Mouse (Mus musculus) right cerebral cortex, postnatal 36 days (tissue): ENCODE measurements around the gene Gm9944.

ENCODE experiments used
- DNase-seq, 2 experiments: peaks; one replicate each; pipeline ENCODE4 v3.0.0; 2022; ENCODE audit warnings: low spot score in 2 of 2, mixed read lengths in 1 of 2

Gm9944 gene

DNA sequence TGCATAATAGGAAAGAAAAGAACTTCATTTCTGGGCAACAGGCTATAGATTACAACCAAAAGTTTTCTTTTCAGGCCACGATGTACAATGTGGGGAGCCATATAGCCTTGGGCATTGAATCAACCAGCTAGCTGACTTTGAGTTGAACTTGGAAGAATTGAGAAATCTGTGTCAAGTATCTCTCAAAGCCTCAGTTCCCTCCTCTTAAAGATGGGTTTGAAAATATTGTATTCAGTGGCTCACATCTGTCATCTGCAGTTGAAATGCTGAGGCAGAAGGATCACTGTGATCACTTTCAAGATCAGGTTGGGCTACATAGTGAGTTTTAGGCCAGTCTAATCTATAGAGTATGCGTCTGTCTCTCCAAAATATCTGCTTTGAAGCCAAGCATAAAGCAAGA lies at the start of gene Gm9944:
Gene Gm9944, minus strand, starts transcription at position 101 of the 400 bp plus-strand sequence.
- no peak for DNase-seq

DNA sequence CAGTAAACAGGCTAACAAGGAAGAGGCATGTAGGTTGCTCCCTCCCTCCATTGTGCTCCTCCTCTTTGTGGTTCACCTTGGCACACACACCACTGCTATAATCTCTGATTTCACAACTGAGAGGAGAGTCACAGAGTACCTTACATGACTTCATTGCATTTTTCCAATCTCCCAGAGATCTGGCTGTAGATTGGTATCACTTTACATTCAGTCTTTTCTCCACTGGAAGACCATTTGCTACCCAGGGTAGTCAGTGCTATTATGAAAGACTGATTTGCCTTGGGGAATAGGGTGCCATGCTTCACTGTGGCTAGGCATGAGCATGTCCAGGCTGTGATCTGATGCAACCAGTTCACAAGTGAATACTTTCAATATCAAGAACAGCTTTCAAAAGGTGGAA lies 40.2 kb upstream of the Gm9944 start:
- no peak for DNase-seq

DNA sequence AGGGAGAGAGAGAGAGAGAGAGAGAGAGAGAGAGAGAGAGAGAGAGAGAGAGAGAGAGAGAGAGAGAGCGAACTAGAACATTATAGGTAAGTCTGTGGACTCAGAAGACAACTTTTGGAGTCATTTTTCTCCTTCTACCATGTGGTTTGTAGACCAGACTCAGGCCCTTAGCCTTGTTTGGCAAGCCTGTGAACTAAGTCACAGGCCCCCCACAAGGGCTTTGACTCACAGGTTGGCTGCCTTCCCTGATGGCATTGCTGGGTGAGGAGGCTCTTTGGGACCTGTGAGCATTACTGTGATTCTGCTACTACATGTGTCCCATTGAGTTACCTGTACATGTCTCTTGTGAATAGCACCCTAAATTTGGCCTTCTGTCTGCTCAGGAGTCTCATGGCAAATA lies 15.0 kb upstream of the Gm9944 start:
- DNase-seq, result no peak

DNA sequence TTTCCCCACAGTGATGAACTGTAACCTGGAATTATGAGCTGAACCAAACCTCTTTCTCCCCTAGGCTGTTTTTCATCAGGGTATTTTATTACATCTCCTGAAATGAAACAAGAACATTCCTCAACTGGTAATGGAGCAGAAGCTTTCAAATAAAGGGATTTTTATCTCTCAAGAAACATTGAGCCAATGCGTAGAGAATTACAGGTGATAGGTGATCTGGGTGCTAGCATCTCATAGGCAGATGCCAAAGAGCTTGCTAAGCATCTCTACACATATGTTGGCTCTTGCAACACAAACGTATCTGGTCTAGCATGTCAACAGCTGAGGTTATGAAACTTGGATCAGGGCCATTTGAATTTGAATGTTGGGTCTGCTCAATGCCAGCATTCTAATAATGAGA lies 12.1 kb upstream of the Gm9944 start:
- no peak for DNase-seq

DNA sequence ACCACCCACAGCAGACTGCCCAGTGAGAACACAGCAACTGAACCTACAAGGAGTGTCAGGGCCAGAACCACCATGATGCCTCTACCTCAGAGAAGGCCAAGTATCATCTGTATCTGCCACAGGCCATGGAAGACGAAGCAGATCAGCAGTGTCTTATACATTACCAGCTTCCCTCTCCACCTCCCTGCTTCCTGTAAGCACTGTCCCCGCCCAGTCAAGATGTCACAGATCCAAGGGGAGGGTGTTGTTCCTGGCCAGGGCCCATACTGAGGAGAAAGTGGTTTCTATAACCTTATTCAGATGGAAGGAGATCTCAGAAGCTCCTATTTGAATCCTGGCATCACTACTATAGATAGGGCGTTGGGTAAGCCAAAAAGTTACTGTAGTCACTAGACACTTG lies 10.5 kb upstream of the Gm9944 start, which contains the start of gene Aadacl3:
Gene Aadacl3, minus strand, starts transcription at position 101 of the 400 bp plus-strand sequence.
- DNase-seq, result no peak

DNA sequence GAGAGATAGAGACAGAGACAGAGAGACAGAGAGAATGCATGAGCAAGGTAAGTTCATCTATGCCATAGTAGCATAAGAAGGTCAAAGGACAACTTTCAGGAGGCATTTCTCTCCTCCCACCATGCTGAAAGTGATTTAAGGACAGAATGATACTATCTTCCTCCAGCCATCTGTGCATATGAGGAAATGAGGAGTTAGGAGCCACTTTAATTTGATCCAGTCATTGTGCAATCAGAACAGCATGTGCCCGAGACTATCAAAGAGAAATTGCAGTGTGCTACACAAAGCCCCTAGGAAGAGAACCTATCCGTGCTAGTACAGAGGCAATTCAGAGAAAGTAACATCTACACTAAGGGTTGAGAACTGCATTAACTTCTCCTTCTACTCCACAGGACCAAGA lies 4.6 kb downstream of the Gm9944 start:
- DNase-seq, result no peak

DNA sequence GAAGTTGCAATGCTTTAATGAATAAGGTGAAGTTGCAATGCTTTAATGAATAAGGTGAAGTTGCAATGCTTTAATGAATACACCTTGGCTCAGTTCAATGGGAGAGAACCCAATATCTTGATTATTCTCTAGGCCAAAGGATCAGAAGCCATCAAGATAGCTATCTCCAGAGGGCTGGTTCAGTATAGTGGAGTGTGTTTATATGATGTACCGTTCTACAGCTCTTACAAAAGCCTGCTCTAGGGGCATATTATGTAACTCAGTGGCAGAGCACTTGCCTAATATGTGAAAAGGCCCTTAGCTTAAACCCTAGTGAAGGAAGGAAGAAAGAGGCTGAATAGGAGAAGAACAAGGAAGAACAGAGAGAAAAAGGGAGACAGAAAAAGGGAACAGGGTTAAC lies 11.5 kb downstream of the Gm9944 start:
- DNase-seq, result no peak

DNA sequence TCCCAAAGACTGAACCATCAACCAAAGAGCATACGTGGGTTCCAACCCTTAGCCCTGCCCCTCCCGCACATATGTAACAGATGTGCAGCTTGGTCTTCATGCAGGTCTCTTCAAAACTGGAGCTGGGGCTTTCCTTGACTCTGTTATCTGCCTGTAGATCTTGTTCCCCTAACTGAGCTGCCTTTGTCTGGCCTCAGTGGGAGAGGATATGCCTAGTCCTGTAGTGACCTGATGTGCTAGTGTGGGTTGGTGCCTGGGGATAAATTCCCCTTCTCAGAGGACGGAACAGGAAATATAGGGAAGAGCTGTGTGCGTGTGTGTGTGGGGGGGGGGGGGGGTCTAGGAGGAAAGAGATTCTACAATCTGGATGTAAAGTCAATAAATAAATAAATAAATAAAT lies 12.0 kb downstream of the Gm9944 start:
- no peak for DNase-seq

DNA sequence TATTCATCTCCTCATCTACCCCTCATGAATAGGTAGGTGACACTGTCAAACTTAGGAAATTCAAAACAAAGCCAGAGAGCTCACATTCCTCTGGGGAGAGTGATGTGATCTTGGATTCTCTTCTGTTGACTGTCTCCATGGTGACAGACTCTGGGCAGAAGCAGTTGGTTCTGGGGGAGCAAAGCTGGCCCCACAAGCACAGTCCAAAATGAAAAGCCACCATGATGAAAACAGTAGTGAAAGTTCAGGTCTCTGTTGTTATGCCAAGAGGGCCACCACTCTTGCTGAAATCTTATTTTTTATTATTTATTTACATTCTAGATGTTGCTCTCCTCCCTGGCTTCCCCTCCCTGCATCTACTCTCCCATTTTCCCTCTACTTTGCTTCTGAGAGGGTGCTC lies 14.4 kb downstream of the Gm9944 start, which contains the start of gene 1700012P22Rik:
Gene 1700012P22Rik, minus strand, starts transcription at position 101 of the 400 bp plus-strand sequence.
- no peak for DNase-seq

DNA sequence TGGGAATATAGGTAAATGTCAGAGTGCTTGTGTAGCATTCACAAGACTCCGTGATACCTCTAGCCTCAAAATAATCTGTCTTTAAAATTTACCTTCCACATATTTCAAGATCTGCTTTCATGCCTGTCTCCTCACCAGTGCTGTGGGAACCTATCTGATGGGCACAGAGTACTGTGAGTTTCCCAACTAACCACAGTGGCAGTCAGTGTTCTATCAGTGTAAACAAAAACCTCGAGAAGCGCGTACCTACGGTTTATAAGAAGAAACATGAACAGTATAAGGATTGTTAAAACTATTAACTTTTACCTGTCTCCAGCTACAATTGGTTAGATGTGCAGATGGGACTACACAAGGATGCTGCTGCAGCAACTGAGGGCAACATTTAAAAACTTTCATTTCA lies 19.9 kb downstream of the Gm9944 start:
- no peak for DNase-seq

DNA sequence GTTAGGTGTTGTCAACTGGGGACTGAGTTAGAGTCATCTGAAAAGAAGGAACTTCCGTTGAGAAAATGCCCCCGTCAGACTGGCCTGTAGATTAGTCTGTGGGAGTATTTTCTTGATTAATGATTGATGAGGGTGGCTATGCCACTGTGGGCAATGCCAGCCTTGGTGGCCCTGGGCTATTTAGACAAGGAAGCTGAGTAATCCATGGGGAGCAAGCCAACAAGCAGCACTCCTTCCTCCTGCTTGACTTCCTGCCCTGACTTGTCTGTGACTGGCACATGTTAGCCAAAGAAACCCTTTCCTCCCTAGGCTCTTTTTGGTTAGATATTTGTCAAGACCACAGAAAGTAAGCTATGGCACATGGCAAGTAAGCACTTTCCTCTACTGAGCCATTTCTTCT lies 22.4 kb downstream of the Gm9944 start:
- no peak for DNase-seq

DNA sequence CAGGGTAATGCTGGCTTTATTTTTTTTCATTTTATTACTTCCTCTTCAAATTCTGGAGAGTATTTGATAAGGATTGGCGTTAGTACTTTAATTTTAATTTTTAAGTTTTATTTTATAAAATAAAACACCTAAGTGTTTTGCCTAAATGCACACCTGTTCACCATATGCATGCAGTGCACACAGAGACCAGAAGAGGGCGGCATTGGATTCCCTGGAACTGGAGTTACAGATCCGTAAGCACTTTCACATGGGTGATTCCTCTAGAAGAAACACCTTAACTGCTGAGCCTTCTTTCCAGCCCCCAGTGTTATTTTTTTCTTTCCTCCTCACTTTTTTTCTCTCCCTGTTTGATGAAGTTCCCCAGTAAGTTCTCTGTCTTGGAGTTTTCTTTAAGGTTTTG lies 24.2 kb downstream of the Gm9944 start:
- no peak for DNase-seq

DNA sequence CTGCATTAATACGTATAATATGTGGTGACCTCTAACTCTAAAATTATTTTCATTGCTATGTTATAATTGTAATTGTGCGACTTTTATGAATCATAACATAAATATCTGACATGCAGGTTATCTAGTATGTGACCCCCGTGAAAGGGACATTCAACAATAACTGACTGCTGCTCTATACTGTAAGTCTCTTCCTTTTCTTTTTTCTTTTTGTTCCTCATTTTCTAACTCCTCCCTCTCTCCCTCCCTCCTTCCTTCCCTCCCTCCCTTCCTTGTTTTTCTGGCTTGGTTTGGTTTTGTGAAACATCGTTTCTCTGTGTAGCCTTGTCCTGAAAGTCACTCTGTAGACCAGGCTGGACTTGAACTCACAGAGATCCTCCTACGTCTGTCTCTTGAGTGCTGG lies 28.5 kb downstream of the Gm9944 start:
- no peak for DNase-seq

DNA sequence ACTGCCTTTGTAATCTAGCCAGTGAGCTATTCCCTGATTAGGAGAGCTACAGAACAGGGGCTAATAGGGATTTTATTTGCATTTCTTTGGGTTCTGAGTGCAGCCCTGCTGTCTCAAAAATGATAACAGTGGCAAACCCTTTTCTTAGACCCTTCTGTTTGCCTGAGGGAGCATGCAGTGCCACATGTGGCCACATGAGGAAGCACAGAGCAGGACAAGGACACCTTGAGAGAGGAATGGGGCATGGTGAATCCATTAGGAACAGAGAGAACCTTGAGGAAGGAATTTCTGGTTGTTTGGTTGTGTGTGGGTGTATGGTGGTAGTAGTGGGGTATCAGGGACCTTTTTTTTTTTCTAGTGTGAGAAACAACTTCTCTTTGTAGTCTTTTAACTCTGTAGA lies 32.5 kb downstream of the Gm9944 start:
- DNase-seq, result no peak

DNA sequence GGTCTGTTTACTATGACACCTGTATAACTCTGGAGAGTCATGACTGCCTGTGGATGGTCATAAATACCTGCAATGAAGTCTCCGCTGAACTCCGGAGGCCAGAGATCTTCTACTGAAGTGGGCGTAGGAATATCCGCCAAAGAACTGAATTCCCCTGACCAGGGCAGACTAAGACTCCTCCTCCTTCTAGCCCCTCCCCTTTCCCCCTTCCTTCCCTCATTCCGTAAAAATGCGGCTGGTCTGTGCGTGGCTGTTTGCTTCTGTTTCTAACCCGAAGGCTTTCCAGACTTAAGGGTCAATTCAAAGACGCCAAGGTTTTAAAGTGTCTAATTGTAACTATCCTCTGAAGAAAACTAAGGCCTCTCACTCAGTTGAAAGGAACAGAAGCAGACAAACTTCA lies 44.8 kb downstream of the Gm9944 start, which contains the start of gene Pramef12:
Gene Pramef12, minus strand, starts transcription at position 175 of the 400 bp plus-strand sequence.
- no peak for DNase-seq

DNA sequence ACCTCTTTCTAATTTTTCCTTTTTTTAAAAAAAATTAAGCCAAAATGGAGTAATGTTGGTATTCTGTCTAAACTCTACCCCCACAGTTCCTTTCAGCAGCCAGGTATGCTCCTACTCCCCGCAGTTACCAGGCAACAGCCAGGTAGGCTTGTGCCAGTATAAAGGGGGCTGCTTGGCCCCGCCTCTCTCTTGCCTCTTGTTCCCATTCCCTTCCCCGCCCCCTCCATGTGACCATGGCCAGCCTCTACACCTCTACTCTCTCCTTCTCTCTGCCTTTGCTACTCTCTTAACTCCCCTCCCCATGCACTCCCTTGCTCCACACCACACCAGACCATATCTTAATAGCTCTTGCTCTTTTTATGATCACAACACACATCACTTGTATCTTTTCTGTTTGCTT lies 46.9 kb downstream of the Gm9944 start:
- DNase-seq, result no peak

DNA sequence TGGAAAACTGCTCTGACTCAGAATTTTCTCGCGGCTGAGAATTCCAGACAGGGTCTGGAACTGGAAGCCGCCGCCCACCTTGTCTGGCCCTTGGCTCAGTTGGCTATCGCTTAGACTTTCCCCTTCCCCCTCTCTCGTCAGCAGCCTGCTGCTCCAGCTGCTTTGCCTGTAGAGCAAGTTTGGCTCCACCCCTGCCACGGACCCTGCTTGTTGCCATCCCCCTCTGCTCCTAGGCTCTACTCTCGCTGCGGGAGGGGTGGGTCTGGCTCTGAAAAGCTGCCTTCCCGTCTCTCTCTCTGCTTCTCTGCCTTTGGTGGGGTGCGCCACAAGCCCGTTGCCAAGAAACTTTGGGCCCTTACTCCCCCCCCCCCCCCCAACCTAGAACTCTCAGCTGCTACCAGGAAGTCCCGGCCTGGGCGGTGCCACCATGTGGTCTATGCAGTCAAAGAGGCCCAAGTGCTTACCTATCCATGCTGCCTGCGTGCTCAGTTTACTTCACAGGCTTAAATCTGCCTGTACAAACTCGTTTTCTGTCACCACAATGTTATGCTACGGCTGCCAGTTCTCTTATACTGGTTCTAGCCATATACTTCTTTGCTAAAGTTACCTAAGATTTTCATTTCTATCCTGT lies 48.5 kb downstream of the Gm9944 start:
- DNase-seq, result no peak
